Mouse (Mus musculus): Measurements from ENCODE around the gene Ebf1. TPM values are rescaled to one million over a fixed set of nuclear protein-coding genes. Genes with fewer than 3 reads are reported as not detected.

Gene Ebf1
- total RNA-seq, 2 experiments from 2014 or later, result 2.3 to 3.4 TPM

DNA sequence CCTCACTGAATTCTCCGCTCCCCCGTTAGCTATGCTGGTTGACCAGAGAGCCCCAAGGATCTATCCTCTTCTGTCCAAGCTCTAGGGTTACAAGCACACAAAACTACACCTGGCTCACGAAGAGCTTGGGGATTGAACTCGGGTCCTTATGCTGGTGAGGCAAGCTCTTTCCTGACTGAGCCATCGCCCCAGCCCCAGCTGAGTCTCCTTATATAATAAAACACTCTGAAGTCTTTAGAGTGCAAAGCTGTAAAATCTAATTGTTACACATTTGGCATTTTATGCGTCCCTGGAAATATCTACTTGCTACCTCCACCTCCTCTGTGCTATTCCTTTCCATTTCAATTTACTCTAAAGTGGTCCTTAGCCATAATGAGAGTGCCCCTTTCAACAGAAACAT is 366.8 kb downstream of the Ebf1 start:
- Histone ChIP-seq H3K4me3 (no peak overlapping the region), H3K27ac (no peak overlapping the region)
- TF ChIP-seq CTCF (conservative IDR thresholded peaks at IDR 0.05), result no peak
- DNase-seq (ENCODE audit: low spot score in 2 of 2), result no peak

DNA sequence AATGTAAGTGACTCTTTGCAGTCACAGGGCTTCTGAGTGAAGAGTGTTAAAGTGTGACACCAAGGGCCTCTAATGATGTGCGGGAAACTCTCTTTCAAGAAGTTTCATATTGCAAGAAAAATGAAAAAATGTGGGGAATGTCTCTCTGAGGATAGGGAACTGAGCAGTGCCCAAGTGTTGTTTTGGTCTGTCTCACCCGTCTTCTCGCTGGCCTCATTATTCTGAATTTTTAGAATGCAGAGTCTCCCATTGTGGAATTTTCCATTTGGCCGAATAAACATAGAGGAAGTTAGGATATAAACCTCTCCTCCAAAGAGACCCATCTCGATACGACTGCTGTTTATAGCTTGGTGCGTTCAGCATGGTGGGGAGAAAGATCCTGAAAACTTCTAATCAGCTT is 367.3 kb downstream of the Ebf1 start:
- no peak overlapping the region for H3K27ac ChIP-seq

DNA sequence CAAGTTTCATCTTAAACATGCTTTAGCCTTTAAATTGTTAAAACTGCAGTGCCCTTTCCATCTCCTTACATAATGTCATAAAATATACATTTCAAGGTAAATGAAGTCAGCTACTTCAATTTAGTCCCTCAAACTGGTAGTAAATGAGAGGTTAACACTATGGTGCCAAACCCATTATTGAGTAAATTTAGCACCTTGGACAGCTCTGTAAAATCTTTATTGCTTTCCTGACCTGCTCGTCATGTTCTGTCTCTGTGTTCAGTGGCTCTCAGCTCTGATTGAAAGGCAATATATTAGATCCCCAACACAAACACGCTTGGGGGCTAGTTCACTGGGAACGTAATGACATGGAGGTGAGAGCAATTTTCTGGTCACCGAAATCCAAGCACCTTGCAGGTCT is 370.7 kb downstream of the Ebf1 start:
- 0 out of 2 replicates have a peak, but pooled peaks have one; percentile 0 for TF ChIP-seq CTCF (conservative IDR thresholded peaks at IDR 0.05)
- Histone ChIP-seq H3K4me3 (no peak overlapping the region), H3K27ac (no peak overlapping the region)
- DNase-seq (ENCODE audit: low spot score in 2 of 2), result no peak

More for the DNA sequence above, 367.3 kb downstream of the Ebf1 start:
- H3K4me3 ChIP-seq, result no peak overlapping the region
- DNase-seq (ENCODE audit: low spot score in 2 of 2), result no peak
- no peak for TF ChIP-seq CTCF (conservative IDR thresholded peaks at IDR 0.05)

DNA sequence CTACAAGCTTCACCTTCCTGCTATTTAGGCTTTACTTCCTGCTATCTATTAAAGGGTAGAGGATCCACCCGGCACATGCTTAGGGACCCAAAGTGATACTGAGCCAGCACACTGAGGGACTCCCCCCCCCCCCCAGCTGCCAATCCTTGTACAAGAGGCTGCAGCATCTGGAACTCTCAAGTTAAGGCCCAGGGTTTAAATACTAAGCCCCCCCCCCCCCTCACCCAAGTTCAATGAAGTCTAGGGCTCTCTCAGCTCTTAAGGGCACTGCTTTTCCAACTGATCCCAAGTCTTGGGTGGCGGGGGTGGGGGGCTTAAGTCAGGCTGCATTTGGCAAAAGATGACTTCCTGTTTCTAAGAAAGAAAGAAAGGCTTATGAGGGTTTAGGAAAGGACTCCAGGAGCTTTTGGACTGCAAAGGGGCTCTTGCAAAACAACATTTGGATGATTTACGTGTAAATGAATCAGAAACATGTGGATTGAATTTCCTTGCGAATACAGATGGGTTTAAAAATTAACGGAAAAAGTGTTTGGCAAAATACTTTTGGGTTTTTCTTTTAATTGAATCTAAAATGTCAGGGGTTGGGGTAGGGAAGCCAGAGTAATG is 385.7 kb downstream of the Ebf1 start:
- H3K27ac ChIP-seq, result no peak overlapping the region
- H3K4me3 ChIP-seq, result no peak overlapping the region
- DNase-seq (ENCODE audit: low spot score in 2 of 2), result no peak
- TF ChIP-seq CTCF (conservative IDR thresholded peaks at IDR 0.05), result no peak

DNA sequence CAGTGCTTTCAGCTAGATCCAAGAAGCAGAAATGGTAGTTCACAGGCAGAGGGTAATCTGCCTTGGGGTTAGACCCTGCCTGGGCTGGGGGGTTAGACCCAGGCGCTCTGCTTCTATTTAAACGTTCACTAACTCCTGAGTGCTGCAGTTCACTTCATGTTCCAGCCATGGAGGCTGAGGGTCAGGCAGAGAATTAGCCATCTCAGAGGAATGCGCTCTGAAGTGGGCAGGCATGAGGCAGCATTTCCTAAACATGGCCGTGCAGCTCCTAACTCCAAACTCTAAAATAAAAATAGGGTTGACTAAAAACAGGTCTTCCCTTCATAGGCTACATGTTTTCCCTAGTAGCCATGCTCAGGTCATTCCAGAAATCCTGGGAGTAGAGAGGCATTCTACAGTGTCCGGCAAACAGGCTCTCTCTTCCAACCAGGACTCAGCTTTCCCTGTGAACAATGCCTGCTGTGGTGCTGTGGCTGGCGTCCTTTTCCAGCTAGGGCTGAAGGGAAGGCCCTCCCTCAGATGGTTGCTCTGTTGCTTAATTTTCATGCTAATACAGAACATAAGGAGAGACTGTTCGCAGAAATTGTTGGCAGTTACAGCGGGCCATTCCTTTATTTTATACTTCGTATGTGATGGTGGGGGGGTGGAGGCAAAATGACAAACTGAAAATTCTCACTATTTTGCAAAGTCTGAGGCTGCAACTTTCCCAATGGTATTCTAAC is 386.8 kb downstream of the Ebf1 start:
- H3K4me3 ChIP-seq, result no peak overlapping the region
- no peak overlapping the region for H3K27ac ChIP-seq
- no peak for TF ChIP-seq CTCF (conservative IDR thresholded peaks at IDR 0.05)
- DNase-seq (ENCODE audit: low spot score in 2 of 2), result no peak

DNA sequence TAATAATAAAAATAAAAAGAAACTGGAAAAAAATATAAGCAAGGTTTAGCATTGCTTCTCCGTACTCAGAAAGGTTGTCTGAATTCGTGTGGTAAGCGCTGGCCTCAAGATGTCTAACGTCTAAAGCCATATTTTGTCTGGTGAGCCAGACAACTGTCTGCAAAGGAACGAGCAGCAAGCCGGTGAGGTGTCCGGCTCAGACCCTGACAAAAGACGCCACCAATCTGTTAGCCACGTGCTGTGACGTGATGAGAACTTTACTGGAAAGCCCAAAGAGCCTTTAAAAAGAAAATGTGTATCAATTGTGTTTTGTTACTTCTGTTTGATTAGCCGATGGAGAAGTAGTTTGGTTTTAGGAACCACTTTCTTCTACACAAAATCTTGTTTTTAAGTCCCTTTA is 390.2 kb downstream of the Ebf1 start:
- no peak for TF ChIP-seq CTCF (conservative IDR thresholded peaks at IDR 0.05)
- no peak overlapping the region for H3K4me3 ChIP-seq
- no peak for DNase-seq (ENCODE audit: low spot score in 2 of 2)
- H3K27ac ChIP-seq, result no peak overlapping the region

DNA sequence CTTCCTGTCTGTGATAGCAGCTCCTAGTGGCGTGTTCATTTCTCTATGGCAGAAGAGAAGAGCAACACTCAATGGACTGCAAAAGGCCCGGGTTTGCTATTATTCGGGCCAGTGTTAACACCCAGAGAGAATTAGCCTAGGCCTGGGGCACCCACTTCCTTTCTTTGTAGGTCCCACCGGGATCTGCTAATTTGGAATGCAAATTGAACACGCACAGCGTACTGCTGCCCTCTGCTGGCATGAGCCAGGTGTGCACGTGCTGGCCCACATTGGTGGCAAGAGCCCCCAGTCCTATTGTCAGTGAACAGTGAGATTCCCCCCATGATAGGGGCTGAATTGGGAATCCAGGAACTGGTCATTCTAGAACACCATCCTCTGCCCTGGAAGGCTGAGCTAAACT is 391.0 kb downstream of the Ebf1 start:
- peak overlapping the region; percentile 25; the same call in 1 of the 2 replicates for H3K4me3 ChIP-seq
- no peak overlapping the region for H3K27ac ChIP-seq
- peak; percentile 92 for TF ChIP-seq CTCF (conservative IDR thresholded peaks at IDR 0.05)
- DNase-seq (ENCODE audit: low spot score in 2 of 2), result peak; percentile 56 to 82

DNA sequence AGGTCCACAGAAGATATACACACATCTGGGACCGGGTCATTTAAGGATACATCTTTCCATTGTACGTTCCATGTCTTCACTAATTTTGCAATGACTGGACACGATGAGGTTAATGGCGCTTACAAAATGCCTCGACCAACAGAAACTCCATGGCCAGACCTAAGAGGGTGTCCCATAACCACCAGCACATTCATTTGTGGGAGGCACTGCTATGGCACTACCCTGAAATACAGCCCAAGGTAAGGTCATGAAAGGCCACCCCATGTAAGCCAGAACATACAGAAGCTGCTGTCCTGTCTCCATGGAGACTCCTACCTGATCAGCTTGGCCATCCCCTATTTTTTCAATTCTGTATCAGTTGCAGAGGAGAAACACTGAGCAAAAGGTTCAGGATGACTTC is 391.6 kb downstream of the Ebf1 start:
- Histone ChIP-seq H3K4me3 (no peak overlapping the region), H3K27ac (no peak overlapping the region)
- no peak for TF ChIP-seq CTCF (conservative IDR thresholded peaks at IDR 0.05)
- DNase-seq (ENCODE audit: low spot score in 2 of 2), result no peak

DNA sequence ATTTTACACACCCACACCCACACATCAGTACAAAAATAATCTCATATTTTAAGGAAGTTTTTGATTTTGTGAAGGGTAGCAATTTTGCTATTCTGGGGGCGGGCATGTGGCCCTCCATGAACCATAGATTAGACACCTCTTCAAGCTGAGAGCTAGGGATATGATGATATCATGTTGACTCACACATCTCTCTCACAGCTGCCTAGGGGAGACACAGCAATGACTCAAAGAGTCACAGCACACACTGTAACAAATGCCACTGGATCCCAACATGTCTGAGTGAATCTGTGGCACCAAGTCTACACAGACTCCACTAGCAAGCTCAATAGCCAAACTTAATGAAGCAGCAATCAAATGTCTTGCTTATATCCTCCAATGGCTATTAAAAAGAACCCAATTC is 395.0 kb downstream of the Ebf1 start:
- DNase-seq (ENCODE audit: low spot score in 2 of 2), result no peak
- TF ChIP-seq CTCF (conservative IDR thresholded peaks at IDR 0.05), result no peak
- Histone ChIP-seq H3K27ac (no peak overlapping the region), H3K4me3 (no peak overlapping the region)

DNA sequence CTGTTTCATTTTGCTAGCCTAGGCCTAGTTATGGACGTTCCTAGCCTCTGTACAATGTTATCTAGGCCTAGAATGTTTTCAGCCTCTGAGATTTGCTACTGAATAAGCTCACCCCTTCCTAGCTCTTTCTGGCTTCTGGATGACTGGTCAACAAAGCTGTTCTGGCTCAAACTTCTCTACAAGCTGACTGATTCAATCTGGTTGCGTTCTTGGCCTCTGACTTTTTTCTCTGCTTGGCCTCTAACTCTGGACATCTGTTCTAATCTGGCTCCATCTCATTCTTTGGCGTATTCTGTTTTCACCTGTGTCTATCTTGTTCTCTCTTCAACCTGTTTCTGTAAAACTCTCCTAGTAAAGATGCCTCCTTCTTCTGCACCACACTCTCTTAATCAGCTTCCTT is 400.4 kb downstream of the Ebf1 start:
- Histone ChIP-seq H3K4me3 (no peak overlapping the region), H3K27ac (no peak overlapping the region)
- no peak for DNase-seq (ENCODE audit: low spot score in 2 of 2)
- no peak for TF ChIP-seq CTCF (conservative IDR thresholded peaks at IDR 0.05)

DNA sequence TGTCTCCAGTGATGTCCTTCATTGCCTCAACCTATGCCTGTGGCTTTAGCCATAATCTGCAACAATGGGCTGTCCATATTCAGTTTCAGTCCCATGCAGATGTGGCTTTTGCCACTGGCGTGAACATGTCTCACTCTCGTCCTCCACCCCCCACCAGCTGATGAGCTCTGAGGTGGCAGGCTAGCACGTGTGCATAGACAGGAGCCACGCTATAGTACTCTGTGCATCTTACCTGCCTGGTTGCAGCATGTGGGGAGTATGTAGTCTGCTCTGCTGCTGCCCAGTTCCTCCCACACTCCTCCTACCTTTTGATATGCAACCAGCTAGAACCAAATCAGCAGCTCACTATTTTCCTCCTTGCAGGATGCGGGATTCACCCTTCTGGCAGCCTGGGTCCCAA is 408.9 kb downstream of the Ebf1 start:
- no peak for DNase-seq (ENCODE audit: low spot score in 2 of 2)
- no peak for TF ChIP-seq CTCF (conservative IDR thresholded peaks at IDR 0.05)
- H3K4me3 ChIP-seq, result no peak overlapping the region
- H3K27ac ChIP-seq, result no peak overlapping the region

DNA sequence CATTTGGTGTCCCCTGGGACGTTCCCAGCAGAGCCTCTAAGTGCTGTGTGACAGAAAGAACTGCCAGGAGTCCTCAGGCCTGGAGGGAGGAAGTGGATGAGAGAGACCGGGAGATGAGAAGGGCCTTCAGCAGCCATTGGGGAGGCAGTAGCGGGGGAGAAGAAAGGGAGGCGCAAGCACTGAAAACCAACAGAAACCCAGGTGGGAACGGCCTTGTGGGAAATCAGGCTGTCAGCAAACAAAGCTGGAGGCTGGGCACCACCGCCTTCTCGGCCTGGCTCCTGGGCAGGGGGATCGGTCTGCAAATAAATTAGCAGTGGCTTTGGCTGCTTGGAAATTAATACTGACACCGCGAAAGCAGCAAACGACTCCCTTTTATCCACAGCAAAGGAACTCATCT is 409.6 kb downstream of the Ebf1 start:
- Histone ChIP-seq H3K27ac (no peak overlapping the region), H3K4me3 (no peak overlapping the region; the same call in 1 of the 2 replicates)
- no peak for TF ChIP-seq CTCF (conservative IDR thresholded peaks at IDR 0.05)

DNA sequence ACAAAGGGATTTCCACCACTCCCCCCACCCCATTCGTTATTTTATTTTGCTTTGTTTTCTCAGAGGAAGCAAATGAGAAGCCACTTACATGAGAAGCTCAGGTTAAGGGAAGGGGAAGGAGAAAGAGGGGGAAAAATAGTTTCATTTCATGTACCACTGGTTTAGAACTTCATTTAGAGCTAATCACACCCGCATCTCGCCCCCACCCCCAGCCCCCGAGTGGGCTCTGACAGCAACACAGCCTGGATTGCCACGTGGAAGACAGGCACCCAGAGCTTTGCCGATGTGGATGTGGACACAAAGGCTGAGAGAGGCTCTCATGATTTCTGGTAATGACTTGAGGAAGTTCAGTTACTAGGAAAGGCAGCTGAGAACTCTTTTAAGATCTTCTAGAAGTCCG is 410.0 kb downstream of the Ebf1 start:
- no peak overlapping the region for H3K27ac ChIP-seq
- no peak for TF ChIP-seq CTCF (conservative IDR thresholded peaks at IDR 0.05)
- no peak for DNase-seq (ENCODE audit: low spot score in 2 of 2)
- H3K4me3 ChIP-seq, result no peak overlapping the region

More for the DNA sequence above, 409.6 kb downstream of the Ebf1 start:
- DNase-seq (ENCODE audit: low spot score in 2 of 2), result no peak
